35 mouse cellular contexts compared by ENCODE assay signal in genomic region chr16:94001366-94001765, GRCm38 (mm10). TPM values are rescaled to one million over a fixed set of nuclear protein-coding genes. Genes with fewer than 3 reads are reported as not detected.
DNase-seq lines count a peak whose midpoint lies in the region; ATAC-seq and TF ChIP-seq lines count a peak whose summit lies in the region.
"Had no signal": no experiment of that assay in that cellular context is flagged by ENCODE, and none has a peak within 500 bp of the region (broad histone marks: within the 10 kb centered on the region; RNA-seq: fewer than 3 reads in every experiment).

No protein-coding gene starts in this region.

- no peaks in the 10 kb centered on the region for H3K4me1 ChIP-seq in heart, embryonic 13.5 days
- no peaks in the 10 kb centered on the region for H3K4me1 ChIP-seq in midbrain, embryonic 11.5 days (ENCODE audit: control insufficient read depth, insufficient read depth, low read length)
- no peaks in the 10 kb centered on the region for H3K4me1 ChIP-seq in midbrain, embryonic 14.5 days (ENCODE audit: control insufficient read depth, insufficient read depth, low read length)
- H3K4me1 ChIP-seq in ES-Bruce4 (ENCODE audit: control insufficient read depth, insufficient read depth, low read length) = peaks cover 7% of the 10 kb centered on the region
- H3K4me1 ChIP-seq: forebrain, embryonic 12.5 days; forebrain, embryonic 15.5 days; heart, embryonic 12.5 days; hindbrain, embryonic 15.5 days; intestine, embryonic 15.5 days had no signal

- DNase-seq in heart, adult 11 months = no peak
- DNase-seq in midbrain, embryonic 11.5 days (ENCODE audit: low spot score, missing footprints) = peak; percentile 47
- DNase-seq in midbrain, embryonic 14.5 days = no peak
- DNase-seq in R1 (ENCODE audit: low read depth, low spot score) = peak; percentile 87
- DNase-seq in spleen, postnatal 36 days (ENCODE audit: low spot score in 2 of 2) = no peak
- no peak for DNase-seq in gastrocnemius, adult 2 months
- DNase-seq: adrenal gland, postnatal 25 days; B cell, adult 2 months; cerebellum, adult 11-12 months; cerebellum, adult 8-10 months; cerebellum, postnatal 10 days; cerebellum, postnatal 36 days; embryo, embryonic 11 days; gastrocnemius, postnatal 14 days; heart, adult 18-20 months; heart, postnatal 14 days; heart, postnatal 4 days; kidney, adult 11 months had no signal

- no peak overlapping the region for H3K9ac ChIP-seq in heart, embryonic 13.5 days
- H3K9ac ChIP-seq in midbrain, embryonic 11.5 days (ENCODE audit: low read length) = no peak overlapping the region
- no peak overlapping the region for H3K9ac ChIP-seq in midbrain, embryonic 14.5 days (replicated peaks; ENCODE audit: low read length)
- peak overlapping the region; percentile 28 for H3K9ac ChIP-seq in ES-Bruce4 (ENCODE audit: low read depth, poor library complexity, severe bottlenecking)
- H3K9ac ChIP-seq: embryonic facial prominence, embryonic 13.5 days; forebrain, embryonic 12.5 days; forebrain, embryonic 15.5 days; heart, embryonic 12.5 days; hindbrain, embryonic 15.5 days; intestine, embryonic 15.5 days had no signal

- TF ChIP-seq EP300 in ES-Bruce4 (IDR thresholded peaks at IDR 0.05; ENCODE audit: insufficient read depth, low read depth, low read length) = peak; percentile 53; the same call in 1 of the 2 replicates

- intact Hi-C loops in gastrocnemius, adult 2 months (cut with DNase I) = no loop called here

- TF ChIP-seq POLR2A in ES-Bruce4 (IDR thresholded peaks at IDR 0.05; ENCODE audit: insufficient read depth, low read length) = no peak

- H3K27me3 ChIP-seq in heart, embryonic 13.5 days (replicated peaks) = no peaks in the 10 kb centered on the region
- H3K27me3 ChIP-seq in midbrain, embryonic 11.5 days (ENCODE audit: control insufficient read depth, insufficient read depth, low read length) = no peaks in the 10 kb centered on the region
- H3K27me3 ChIP-seq in midbrain, embryonic 14.5 days (ENCODE audit: control insufficient read depth, insufficient read depth, low read length) = no peaks in the 10 kb centered on the region
- no peaks in the 10 kb centered on the region for H3K27me3 ChIP-seq in ES-Bruce4 (ENCODE audit: control insufficient read depth, insufficient read depth, low read length, poor library complexity, severe bottlenecking)
- H3K27me3 ChIP-seq: CH12.LX; embryonic facial prominence, embryonic 13.5 days; forebrain, embryonic 12.5 days; forebrain, embryonic 15.5 days; heart, embryonic 12.5 days; hindbrain, embryonic 15.5 days; intestine, embryonic 15.5 days had no signal

- no peaks in the 10 kb centered on the region for H3K9me3 ChIP-seq in heart, embryonic 13.5 days
- no peaks in the 10 kb centered on the region for H3K9me3 ChIP-seq in midbrain, embryonic 11.5 days (ENCODE audit: control insufficient read depth, low read length)
- no peaks in the 10 kb centered on the region for H3K9me3 ChIP-seq in midbrain, embryonic 14.5 days (ENCODE audit: control insufficient read depth, low read length)
- H3K9me3 ChIP-seq in ES-Bruce4 (replicated peaks; ENCODE audit: control insufficient read depth, insufficient read depth, low read length, poor library complexity, severe bottlenecking) = no peaks in the 10 kb centered on the region
- H3K9me3 ChIP-seq: embryonic facial prominence, embryonic 10.5 days; embryonic facial prominence, embryonic 13.5 days; forebrain, embryonic 12.5 days; forebrain, embryonic 15.5 days; heart, embryonic 12.5 days; hindbrain, embryonic 15.5 days; intestine, embryonic 15.5 days had no signal

- no peak overlapping the region for H3K4me2 ChIP-seq in heart, embryonic 13.5 days
- H3K4me2 ChIP-seq in midbrain, embryonic 11.5 days = no peak overlapping the region
- H3K4me2 ChIP-seq in midbrain, embryonic 14.5 days (ENCODE audit: low read length) = no peak overlapping the region
- H3K4me2 ChIP-seq: embryonic facial prominence, embryonic 13.5 days; forebrain, embryonic 12.5 days; forebrain, embryonic 15.5 days; heart, embryonic 12.5 days; hindbrain, embryonic 15.5 days; intestine, embryonic 15.5 days had no signal

- no peaks in the 10 kb centered on the region for H3K36me3 ChIP-seq in heart, embryonic 13.5 days
- H3K36me3 ChIP-seq in midbrain, embryonic 11.5 days (ENCODE audit: control insufficient read depth, insufficient read depth, low read length) = no peaks in the 10 kb centered on the region
- no peaks in the 10 kb centered on the region for H3K36me3 ChIP-seq in midbrain, embryonic 14.5 days (ENCODE audit: control insufficient read depth, insufficient read depth, low read length)
- H3K36me3 ChIP-seq in ES-Bruce4 (ENCODE audit: control insufficient read depth, insufficient read depth, low read length, poor library complexity, severe bottlenecking) = no peaks in the 10 kb centered on the region
- H3K36me3 ChIP-seq: embryonic facial prominence, embryonic 10.5 days; embryonic facial prominence, embryonic 13.5 days; forebrain, embryonic 12.5 days; forebrain, embryonic 15.5 days; heart, embryonic 12.5 days; hindbrain, embryonic 15.5 days; intestine, embryonic 15.5 days had no signal

- no peak for ATAC-seq in heart, embryonic 13.5 days (ENCODE audit: extremely low read depth, insufficient number of reproducible peaks, low FRiP score, low TSS enrichment)
- ATAC-seq in midbrain, embryonic 11.5 days (ENCODE audit: low FRiP score) = no peak
- ATAC-seq in midbrain, embryonic 14.5 days (ENCODE audit: low FRiP score, low TSS enrichment) = no peak
- ATAC-seq: forebrain, embryonic 15.5 days; intestine, embryonic 15.5 days had no signal

- 0 out of 2 replicates have a peak overlapping the region, but pooled peaks have one; percentile 4 for H3K27ac ChIP-seq in heart, embryonic 13.5 days (replicated peaks)
- H3K27ac ChIP-seq in midbrain, embryonic 11.5 days (ENCODE audit: low read depth, low read length) = no peak overlapping the region
- no peak overlapping the region for H3K27ac ChIP-seq in midbrain, embryonic 14.5 days (replicated peaks; ENCODE audit: low read depth, low read length)
- peak overlapping the region; percentile 76 for H3K27ac ChIP-seq in ES-Bruce4 (ENCODE audit: insufficient read depth, low read length)
- no peak overlapping the region for H3K27ac ChIP-seq in gastrocnemius, adult 2 months
- H3K27ac ChIP-seq: embryonic facial prominence, embryonic 10.5 days; embryonic facial prominence, embryonic 13.5 days; forebrain, embryonic 12.5 days; forebrain, embryonic 15.5 days; hindbrain, embryonic 15.5 days; intestine, embryonic 15.5 days had no signal

- TF ChIP-seq CTCF in ES-Bruce4 (IDR thresholded peaks at IDR 0.05; ENCODE audit: low read depth, low read length) = no peak
- TF ChIP-seq CTCF in gastrocnemius, adult 2 months (IDR thresholded peaks at IDR 0.05) = no peak

- WGBS in heart, embryonic 13.5 days = 62% methylated on average over 6 of the region's 6 CpGs
- WGBS in midbrain, embryonic 11.5 days = 83% methylated on average over 6 of the region's 6 CpGs
- 83% methylated on average over 6 of the region's 6 CpGs for WGBS in midbrain, embryonic 14.5 days

- no peak overlapping the region for H3K4me3 ChIP-seq in heart, embryonic 13.5 days
- no peak overlapping the region for H3K4me3 ChIP-seq in midbrain, embryonic 11.5 days (ENCODE audit: low read depth, low read length)
- no peak overlapping the region for H3K4me3 ChIP-seq in midbrain, embryonic 14.5 days (replicated peaks; ENCODE audit: low read depth, low read length)
- no peak overlapping the region for H3K4me3 ChIP-seq in ES-Bruce4 (ENCODE audit: low read depth, low read length)
- H3K4me3 ChIP-seq in gastrocnemius, adult 2 months = no peak overlapping the region
- H3K4me3 ChIP-seq: embryonic facial prominence, embryonic 10.5 days; embryonic facial prominence, embryonic 13.5 days; erythroblast, embryonic 14.5 days; forebrain, embryonic 12.5 days; forebrain, embryonic 15.5 days; heart, embryonic 12.5 days; hindbrain, embryonic 15.5 days; intestine, embryonic 15.5 days had no signal

RNA-seq across cellular contexts. Expression of gene Cldn14, which starts 7.3 kb away (rescaled TPM):
- not detected in 2 replicates for polyA plus RNA-seq in heart, embryonic 13.5 days (2015; fragmentation: Nextera tagmentation; extraction: Ambion mirVana)
- not detected in 2 replicates for polyA plus RNA-seq in midbrain, embryonic 11.5 days (2014; fragmentation: Nextera tagmentation; extraction: Ambion mirVana)
- not detected in 2 replicates for polyA plus RNA-seq in midbrain, embryonic 14.5 days (2014; fragmentation: Nextera tagmentation; extraction: Ambion mirVana)
- 0.42 TPM in 1 of 2 replicates, not detected in the other for polyA plus RNA-seq in ES-Bruce4 (2011; ENCODE audit: insufficient read depth, insufficient read length, low read depth, missing spikeins)
- not detected for total RNA-seq in gastrocnemius, adult 2 months (2021)
- total RNA-seq: adrenal gland, adult 18-20 months; adrenal gland, postnatal 25 days; gastrocnemius, adult 18-20 months; gastrocnemius, postnatal 14 days; heart, adult 18-20 months; heart, postnatal 14 days; heart, postnatal 4 days; MEL had no signal
- polyA plus RNA-seq: brain, embryonic 14.5 days; embryonic facial prominence, embryonic 10.5 days; embryonic facial prominence, embryonic 13.5 days; forebrain, embryonic 12.5 days; forebrain, embryonic 15.5 days; heart, embryonic 12.5 days; heart, embryonic 16.5 days; hindbrain, embryonic 11.5 days; hindbrain, embryonic 15.5 days had no signal

Comparison
In these comparisons a context has a peak if more than half of its experiments do, and no peak if none do; other contexts are left out.
1. DNase-seq: peak in midbrain, embryonic 11.5 days (single experiment) and R1 (single experiment); none in heart, adult 11 months (single experiment), midbrain, embryonic 14.5 days (single experiment), spleen, postnatal 36 days (0 of 2) and gastrocnemius, adult 2 months (single experiment).
2. H3K27ac ChIP-seq: peak in heart, embryonic 13.5 days (single experiment) and ES-Bruce4 (single experiment); none in midbrain, embryonic 11.5 days (single experiment), midbrain, embryonic 14.5 days (single experiment) and gastrocnemius, adult 2 months (single experiment).